Mouse (Mus musculus) limb, embryonic 12.5 days (tissue): ENCODE data around the gene Gpn3. TPM values are rescaled to one million over a fixed set of nuclear protein-coding genes. Genes with fewer than 3 reads are reported as not detected.
A peak's percentile ranks its signal among the peaks of the same experiment; 100 is the strongest.

Source experiments
- ATAC-seq: fragments of 200-750 bp; cut with Nextera tagmentation; 2 replicates; pipeline ENCODE4 v1.8.0; 2017; ENCODE audit warnings: low read depth, moderate TSS enrichment; ENCODE audit not compliant: insufficient number of reproducible peaks, insufficient read depth, low FRiP score, low TSS enrichment
- H3K27ac ChIP-seq: fragments of 300-500 bp; sonication (generic); 2 replicates; pipeline ENCODE4 v1.5.1; 2016; ENCODE audit warnings: mild to moderate bottlenecking, moderate library complexity
- H3K27me3 ChIP-seq: fragments of 300-500 bp; sonication (generic); 2 replicates; pipeline ENCODE4 v1.6.1; 2016; ENCODE audit warnings: mild to moderate bottlenecking, moderate library complexity
- H3K36me3 ChIP-seq: fragments of 300-500 bp; sonication (generic); 2 replicates; pipeline ENCODE4 v1.6.1; 2016; ENCODE audit warnings: mild to moderate bottlenecking, moderate library complexity
- H3K4me1 ChIP-seq: fragments of 300-500 bp; sonication (generic); replicated peaks from 2 replicates; pipeline ENCODE4 v1.6.1; 2016
- H3K4me2 ChIP-seq: fragments of 300-500 bp; sonication (generic); 2 replicates; pipeline ENCODE4 v1.6.1; 2016; ENCODE audit warnings: mild to moderate bottlenecking, moderate library complexity
- H3K4me3 ChIP-seq: fragments of 300-500 bp; sonication (generic); replicated peaks from 2 replicates; pipeline ENCODE4 v1.5.1; 2016; ENCODE audit warnings: mild to moderate bottlenecking
- H3K9ac ChIP-seq: fragments of 300-500 bp; sonication (generic); replicated peaks from 2 replicates; pipeline ENCODE4 v1.6.1; 2016; ENCODE audit warnings: mild to moderate bottlenecking, moderate library complexity
- H3K9me3 ChIP-seq: fragments of 300-500 bp; sonication (generic); 2 replicates; pipeline ENCODE4 v1.6.1; 2016; ENCODE audit warnings: mild to moderate bottlenecking, moderate library complexity
- WGBS: fragments of 180-500 bp; shearing (Covaris S2); methylation state at CpG from one replicate; pipeline ENCODE4 v1.1.7; 2016; 5-methylcytosine and 5-hydroxymethylcytosine counted together
- polyA plus RNA-seq: library from polyadenylated mRNA; unstranded; fragments of >200 nt; fragmentation: Nextera tagmentation; extraction: Ambion mirVana; gene quantifications from 2 replicates; pipeline ENCODE4 v1.2.1, GENCODE M21; 2016

Gpn3 gene
- polyA plus RNA-seq, 1 experiment from 2014 or later: 87.2 TPM

- H3K27ac ChIP-seq: no peak overlapping the region
- H3K4me1 ChIP-seq: no peaks in the 10 kb centered on the region
- H3K4me2 ChIP-seq: no peak overlapping the region
- H3K36me3 ChIP-seq: no peaks in the 10 kb centered on the region
- 82% methylated on average over 4 of the region's 4 CpGs for WGBS
- no peak for ATAC-seq
- no peak overlapping the region for H3K4me3 ChIP-seq
- no peak overlapping the region for H3K9ac ChIP-seq
- H3K9me3 ChIP-seq: 0 out of 2 replicates have a peak, but pooled peaks cover 3% of the 10 kb centered on the region
- H3K27me3 ChIP-seq: peaks cover 8% of the 10 kb centered on the region
Observed at GRCm38 (mm10) chr5:122345777-122346176, 25.9 kb upstream of the Gpn3 start.

GRCm38 (mm10) chr5:122353807-122354491 is 17.7 kb upstream of the Gpn3 start, which contains the start of the genes Rad9b and Vps29:
Rad9b (minus strand) TSS chr5:122354233.
Vps29 (plus strand) TSS chr5:122354369.
- Histone ChIP-seq H3K9ac (peak within 1 kb of the TSS; percentile 90), H3K9me3 (no peaks in the 10 kb centered on the region), H3K4me2 (peak within 1 kb of the TSS; percentile 88), H3K27ac (peak within 1 kb of the TSS; percentile 72), H3K36me3 (peaks cover 2% of the 10 kb centered on the region; the same call in 1 of the 2 replicates), H3K4me1 (peaks cover 8% of the 10 kb centered on the region), H3K27me3 (no peaks in the 10 kb centered on the region), H3K4me3 (peak within 1 kb of the TSS; percentile 91)
- WGBS: 2% methylated on average over 51 of the region's 51 CpGs
- ATAC-seq: peak; percentile 87

GRCm38 (mm10) chr5:122354492-122355067 is 17.1 kb upstream of the Gpn3 start:
- no peaks in the 10 kb centered on the region for H3K9me3 ChIP-seq
- no peaks in the 10 kb centered on the region for H3K27me3 ChIP-seq

GRCm38 (mm10) chr5:122372192-122372769 is 605 bp downstream of the Gpn3 start, which contains the start of gene Fam216a:
Fam216a (minus strand) TSS chr5:122372364.
- peaks cover 16% of the 10 kb centered on the region for H3K4me1 ChIP-seq
- WGBS: under 1% methylated on average over 53 of the region's 53 CpGs
- peak within 1 kb of the TSS; percentile 75 for H3K4me3 ChIP-seq
- peak within 1 kb of the TSS; percentile 96 for H3K27ac ChIP-seq
- H3K4me2 ChIP-seq: peak within 1 kb of the TSS; percentile 71
- peak within 1 kb of the TSS; percentile 81 for H3K9ac ChIP-seq
- peak; percentile 94 for ATAC-seq
- peaks cover 52% of the 10 kb centered on the region for H3K36me3 ChIP-seq
- no peaks in the 10 kb centered on the region for H3K9me3 ChIP-seq
- H3K27me3 ChIP-seq: no peaks in the 10 kb centered on the region

More at GRCm38 (mm10) chr5:122354492-122355067, 17.1 kb upstream of the Gpn3 start:
- peak; percentile 78 for ATAC-seq
- under 1% methylated on average over 57 of the region's 57 CpGs for WGBS
- peak overlapping the region; percentile 72 for H3K27ac ChIP-seq
- H3K9ac ChIP-seq: peak overlapping the region; percentile 90
- H3K4me1 ChIP-seq: peaks cover 8% of the 10 kb centered on the region
- H3K36me3 ChIP-seq: peaks cover 6% of the 10 kb centered on the region; the same call in 1 of the 2 replicates
- H3K4me3 ChIP-seq: peak overlapping the region; percentile 91
- peak overlapping the region; percentile 88 for H3K4me2 ChIP-seq

GRCm38 (mm10) chr5:122372878-122373277 is 1.2 kb downstream of the Gpn3 start:
- 7% methylated on average over 5 of the region's 5 CpGs for WGBS
- no peaks in the 10 kb centered on the region for H3K27me3 ChIP-seq
- ATAC-seq: no peak
- peak overlapping the region; percentile 75 for H3K4me3 ChIP-seq
- peaks cover 46% of the 10 kb centered on the region for H3K36me3 ChIP-seq
- peak overlapping the region; percentile 81 for H3K9ac ChIP-seq
- peak overlapping the region; percentile 96; the same call in 1 of the 2 replicates for H3K27ac ChIP-seq
- no peaks in the 10 kb centered on the region for H3K9me3 ChIP-seq
- peak overlapping the region; percentile 71 for H3K4me2 ChIP-seq
- H3K4me1 ChIP-seq: peaks cover 16% of the 10 kb centered on the region

GRCm38 (mm10) chr5:122377101-122377833 is 5.6 kb downstream of the Gpn3 start:
- H3K9ac ChIP-seq: no peak overlapping the region
- no peak for ATAC-seq
- H3K9me3 ChIP-seq: no peaks in the 10 kb centered on the region
- WGBS: 97% methylated on average over 4 of the region's 4 CpGs
- H3K27me3 ChIP-seq: no peaks in the 10 kb centered on the region
- H3K4me3 ChIP-seq: no peak overlapping the region
- H3K27ac ChIP-seq: no peak overlapping the region
- peaks cover 64% of the 10 kb centered on the region for H3K36me3 ChIP-seq
- peaks cover 9% of the 10 kb centered on the region for H3K4me1 ChIP-seq
- no peak overlapping the region for H3K4me2 ChIP-seq

GRCm38 (mm10) chr5:122378171-122378570 is 6.5 kb downstream of the Gpn3 start:
- Histone ChIP-seq H3K9ac (no peak overlapping the region), H3K4me1 (peaks cover 6% of the 10 kb centered on the region), H3K27ac (no peak overlapping the region), H3K4me3 (no peak overlapping the region), H3K4me2 (no peak overlapping the region), H3K36me3 (peaks cover 70% of the 10 kb centered on the region), H3K27me3 (no peaks in the 10 kb centered on the region), H3K9me3 (no peaks in the 10 kb centered on the region)
- 92% methylated on average over 12 of the region's 12 CpGs for WGBS
- ATAC-seq: no peak

- H3K36me3 ChIP-seq: peaks cover 60% of the 10 kb centered on the region
- ATAC-seq: no peak
- H3K27ac ChIP-seq: no peak overlapping the region
- no peak overlapping the region for H3K4me3 ChIP-seq
- H3K9ac ChIP-seq: no peak overlapping the region
- 61% methylated on average over 11 of the region's 11 CpGs for WGBS
- H3K9me3 ChIP-seq: no peaks in the 10 kb centered on the region
- H3K27me3 ChIP-seq: no peaks in the 10 kb centered on the region
- no peaks in the 10 kb centered on the region for H3K4me1 ChIP-seq
- H3K4me2 ChIP-seq: no peak overlapping the region
Observed at GRCm38 (mm10) chr5:122379374-122380155, 7.9 kb downstream of the Gpn3 start.

- Histone ChIP-seq H3K27ac (no peak overlapping the region), H3K27me3 (no peaks in the 10 kb centered on the region), H3K36me3 (peaks cover 5% of the 10 kb centered on the region), H3K4me2 (no peak overlapping the region), H3K9me3 (no peaks in the 10 kb centered on the region), H3K4me1 (peaks cover 10% of the 10 kb centered on the region), H3K9ac (no peak overlapping the region), H3K4me3 (no peak overlapping the region)
- 90% methylated on average over 5 of the region's 5 CpGs for whole genome bisulfite sequencing
- no peak for ATAC-seq
Observed at GRCm38 (mm10) chr5:122390006-122390405, 18.3 kb downstream of the Gpn3 start.

- no peaks in the 10 kb centered on the region for H3K9me3 ChIP-seq
- peaks cover 10% of the 10 kb centered on the region for H3K4me1 ChIP-seq
- H3K4me3 ChIP-seq: no peak overlapping the region
- H3K9ac ChIP-seq: no peak overlapping the region
- no peak overlapping the region for H3K27ac ChIP-seq
- H3K36me3 ChIP-seq: peaks cover 5% of the 10 kb centered on the region
- H3K4me2 ChIP-seq: no peak overlapping the region
- ATAC-seq: no peak
- H3K27me3 ChIP-seq: no peaks in the 10 kb centered on the region
Observed at GRCm38 (mm10) chr5:122390671-122391070, 19.0 kb downstream of the Gpn3 start.
